Mouse (Mus musculus) stomach, postnatal 0 days (tissue): ENCODE data around the gene Plekha8.

ENCODE experiments used
- CTCF ChIP-seq: IDR thresholded peaks from 2 replicates; pipeline ENCODE4 v1.5.1; 2016; ENCODE audit warnings: antibody characterized with exemption, low read depth, mild to moderate bottlenecking, moderate library complexity
- EP300 ChIP-seq: optimal IDR thresholded peaks from 2 replicates; pipeline ENCODE3; 2016; ENCODE audit warnings: antibody characterized with exemption

- no peak for TF ChIP-seq EP300
- TF ChIP-seq CTCF = no peak
These were observed 24.6 kb downstream of the Plekha8 start for GRCm38 (mm10) chr6:54619530-54619929.
